Mouse (Mus musculus): ENCODE results near the gene 3110021N24Rik. TPM values are rescaled to one million over a fixed set of nuclear protein-coding genes. Genes with fewer than 3 reads are reported as not detected.

The 3110021N24Rik gene
- total RNA-seq, 4 experiments from 2014 or later = 0.70 to 1.9 (median 0.90) TPM

DNA sequence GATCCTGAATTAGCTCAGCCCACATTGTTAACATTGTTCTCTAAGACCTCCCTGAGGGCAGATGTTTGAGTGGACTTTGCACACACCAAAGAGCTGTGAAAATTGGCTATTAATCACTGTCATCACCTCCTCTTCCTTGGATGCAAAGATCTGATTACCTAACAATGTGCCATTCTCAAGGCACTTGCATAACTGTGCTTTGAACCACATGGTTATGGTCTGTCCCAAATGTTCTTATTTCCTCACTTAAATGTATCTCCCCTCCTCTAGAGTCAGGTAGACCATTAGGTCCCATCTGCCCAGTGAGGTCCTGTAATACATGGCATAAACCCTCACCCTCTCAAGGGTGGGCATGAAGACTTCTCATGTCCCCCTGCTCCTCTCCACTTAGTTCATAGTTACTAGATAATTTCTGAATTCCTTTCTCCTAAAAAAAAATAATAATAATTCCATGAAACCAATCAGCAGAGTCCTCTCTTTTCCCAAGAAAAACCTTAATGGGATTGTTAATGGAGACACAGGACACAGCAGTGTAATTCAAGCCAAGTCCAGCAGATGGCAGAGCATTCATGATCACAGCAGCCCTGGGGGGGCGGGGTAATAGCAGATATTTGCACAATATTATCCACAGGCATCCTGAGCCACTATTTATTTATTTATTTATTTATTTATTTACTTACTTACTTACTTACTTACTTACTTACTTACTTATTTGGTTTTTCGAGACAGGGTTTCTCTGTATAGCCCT is 78.8 kb downstream of the 3110021N24Rik start:
- DNase-seq = peak; percentile 47

GRCm38 (mm10) chr4:108803535-108803934 is 84.1 kb downstream of the 3110021N24Rik start:
- no peak for DNase-seq

DNA sequence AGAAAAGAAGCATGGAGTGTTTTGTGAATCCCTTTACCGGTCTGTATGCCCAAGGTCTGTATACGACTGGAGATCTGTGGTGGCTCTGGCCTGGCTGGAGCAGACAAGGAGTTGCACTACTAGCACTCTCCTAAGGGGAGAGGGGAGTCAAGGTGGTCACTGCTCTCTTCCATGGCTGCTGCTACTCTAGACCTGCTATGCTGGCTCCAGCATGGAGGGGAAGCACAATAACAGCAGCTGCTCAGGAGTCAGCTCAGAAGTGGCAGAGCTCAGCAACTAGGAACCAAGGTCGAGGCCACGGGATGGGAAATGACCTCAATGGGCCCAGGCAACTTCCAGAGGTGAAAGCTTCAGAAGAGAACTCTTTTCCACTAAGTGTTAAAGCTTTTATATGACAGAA is 91.7 kb downstream of the 3110021N24Rik start:
- DNase-seq = no peak

DNA sequence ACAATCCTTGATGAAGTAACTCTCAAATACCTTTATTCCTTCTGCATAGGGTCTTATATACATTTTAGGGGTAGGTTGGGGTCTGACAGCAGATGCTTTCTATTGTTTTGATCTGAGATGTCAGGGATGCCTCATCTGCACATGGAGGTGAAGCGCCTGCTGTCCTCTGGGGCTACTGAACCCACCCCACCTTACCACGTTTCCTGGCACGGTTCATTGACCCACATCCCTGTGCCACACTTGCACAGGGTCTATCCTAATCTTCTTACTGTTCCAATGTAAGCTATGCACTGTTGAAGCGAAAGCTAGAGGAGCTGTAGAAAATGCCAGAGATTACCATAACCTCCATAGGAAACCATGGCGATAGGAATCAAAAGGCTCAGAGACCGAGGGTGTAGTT is 92.1 kb downstream of the 3110021N24Rik start:
- no peak for DNase-seq

GRCm38 (mm10) chr4:108825677-108826076 is 106.2 kb downstream of the 3110021N24Rik start:
- no peak for DNase-seq

GRCm38 (mm10) chr4:108826096-108826495 is 106.6 kb downstream of the 3110021N24Rik start:
- no peak for DNase-seq

- DNase-seq = no peak
Observed at GRCm38 (mm10) chr4:108826643-108827042, 107.2 kb downstream of the 3110021N24Rik start.

DNA sequence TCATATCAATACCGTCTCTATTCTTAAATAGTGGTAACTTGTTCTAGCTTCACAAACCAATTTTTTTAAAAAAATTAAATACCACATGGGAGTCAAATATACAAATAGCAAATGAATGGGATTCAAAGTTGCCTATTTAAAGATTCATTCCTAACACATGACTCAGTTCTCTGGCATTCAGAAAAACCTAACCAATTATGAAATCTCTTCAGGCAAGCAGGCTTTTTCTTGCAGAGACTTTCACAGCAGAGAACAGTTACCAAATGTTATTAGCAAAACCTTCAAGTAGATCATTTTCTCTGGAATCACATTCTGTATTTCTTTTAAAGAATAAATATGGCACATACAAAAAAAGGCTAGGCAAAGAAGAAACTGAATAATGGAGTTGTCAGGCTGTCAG is 111.2 kb downstream of the 3110021N24Rik start:
- DNase-seq = no peak

Other genes with a start within 250 kb of the 3110021N24Rik start
- 10 to 100 TPM; 24.1 to 31.1 (median 28.9) TPM for gene Prpf38a, start 140.3 kb upstream of the 3110021N24Rik start, total RNA-seq (2022)
- gene Orc1, start 140.2 kb upstream of the 3110021N24Rik start, total RNA-seq (2022) = under 1 TPM; 0.26 to 0.63 (median 0.33) TPM
- gene Cc2d1b, start 99.7 kb upstream of the 3110021N24Rik start, total RNA-seq (2022) = 10 to 100 TPM; 54.8 to 66.1 (median 59.4) TPM
- 10 to 100 TPM; 29.0 to 35.6 (median 34.1) TPM for gene Zfyve9, start 61.1 kb downstream of the 3110021N24Rik start, total RNA-seq (2022)
- gene Btf3l4, start 114.0 kb downstream of the 3110021N24Rik start, total RNA-seq (2022) = 100 to 1,000 TPM; 127 to 133 (median 131) TPM
- 10 to 100 TPM; 62.5 to 76.1 (median 70.7) TPM for gene Txndc12, start 115.0 kb downstream of the 3110021N24Rik start, total RNA-seq (2022)
- gene Kti12, start 128.1 kb downstream of the 3110021N24Rik start, total RNA-seq (2022) = 10 to 100 TPM; 30.5 to 36.2 (median 31.8) TPM
- gene A730015C16Rik, start 129.0 kb downstream of the 3110021N24Rik start, total RNA-seq (2022) = not detected
- 10 to 100 TPM; 46.9 to 74.2 (median 55.2) TPM for gene Rab3b, start 159.4 kb downstream of the 3110021N24Rik start, total RNA-seq (2022)